Mouse (Mus musculus): Measurements from ENCODE around the gene Gtf2a1l. TPM values are rescaled to one million over a fixed set of nuclear protein-coding genes. Genes with fewer than 3 reads are reported as not detected.

Gtf2a1l gene
- polyA plus RNA-seq, 1 experiment from 2014 or later = not detected

- Histone ChIP-seq H3K4me3 (ENCODE audit: low read length) (no peak overlapping the region), H3K4me2 (replicated peaks; ENCODE audit: low read depth, low read length) (no peak overlapping the region), H3K36me3 (ENCODE audit: control insufficient read depth, insufficient read depth, low read length) (peaks cover 11% of the 10 kb centered on the region; the same call in 1 of the 2 replicates), H3K27me3 (ENCODE audit: control insufficient read depth, insufficient read depth, low read length) (no peaks in the 10 kb centered on the region), H3K4me1 (ENCODE audit: control insufficient read depth, insufficient read depth, low read length) (no peaks in the 10 kb centered on the region), H3K9me3 (ENCODE audit: control insufficient read depth, low read length) (no peaks in the 10 kb centered on the region), H3K27ac (ENCODE audit: low read depth, low read length) (no peak overlapping the region), H3K9ac (ENCODE audit: low read depth, low read length) (no peak overlapping the region)
- no peak for ATAC-seq (ENCODE audit: low FRiP score, low TSS enrichment)
- 88% methylated on average over 7 of the region's 7 CpGs for WGBS
These were observed 23.6 kb upstream of the Gtf2a1l start for GRCm38 (mm10) chr17:88644876-88645275.

GRCm38 (mm10) chr17:88645299-88645698 lies 23.2 kb upstream of the Gtf2a1l start:
- no peak overlapping the region for H3K27ac ChIP-seq (ENCODE audit: low read depth, low read length)
- H3K9me3 ChIP-seq (ENCODE audit: control insufficient read depth, low read length) = no peaks in the 10 kb centered on the region
- H3K9ac ChIP-seq (ENCODE audit: low read depth, low read length) = no peak overlapping the region
- ATAC-seq (ENCODE audit: low FRiP score, low TSS enrichment) = no peak
- no peaks in the 10 kb centered on the region for H3K27me3 ChIP-seq (ENCODE audit: control insufficient read depth, insufficient read depth, low read length)
- H3K4me3 ChIP-seq (ENCODE audit: low read length) = no peak overlapping the region
- 82% methylated on average over 11 of the region's 11 CpGs for WGBS
- H3K4me1 ChIP-seq (ENCODE audit: control insufficient read depth, insufficient read depth, low read length) = no peaks in the 10 kb centered on the region
- H3K4me2 ChIP-seq (replicated peaks; ENCODE audit: low read depth, low read length) = no peak overlapping the region
- H3K36me3 ChIP-seq (ENCODE audit: control insufficient read depth, insufficient read depth, low read length) = peaks cover 11% of the 10 kb centered on the region; the same call in 1 of the 2 replicates

GRCm38 (mm10) chr17:88647149-88647548 lies 21.3 kb upstream of the Gtf2a1l start:
- 97% methylated on average over 3 of the region's 3 CpGs for WGBS
- Histone ChIP-seq H3K9me3 (ENCODE audit: control insufficient read depth, low read length) (no peaks in the 10 kb centered on the region), H3K4me2 (replicated peaks; ENCODE audit: low read depth, low read length) (no peak overlapping the region), H3K27ac (ENCODE audit: low read depth, low read length) (no peak overlapping the region), H3K36me3 (ENCODE audit: control insufficient read depth, insufficient read depth, low read length) (peaks cover 11% of the 10 kb centered on the region; the same call in 1 of the 2 replicates), H3K27me3 (ENCODE audit: control insufficient read depth, insufficient read depth, low read length) (no peaks in the 10 kb centered on the region), H3K4me1 (ENCODE audit: control insufficient read depth, insufficient read depth, low read length) (no peaks in the 10 kb centered on the region), H3K4me3 (ENCODE audit: low read length) (no peak overlapping the region), H3K9ac (ENCODE audit: low read depth, low read length) (no peak overlapping the region)
- ATAC-seq (ENCODE audit: low FRiP score, low TSS enrichment) = no peak

GRCm38 (mm10) chr17:88652010-88652409 lies 16.4 kb upstream of the Gtf2a1l start:
- Histone ChIP-seq H3K4me2 (replicated peaks; ENCODE audit: low read depth, low read length) (no peak overlapping the region), H3K27ac (ENCODE audit: low read depth, low read length) (no peak overlapping the region), H3K4me1 (ENCODE audit: control insufficient read depth, insufficient read depth, low read length) (no peaks in the 10 kb centered on the region), H3K4me3 (ENCODE audit: low read length) (no peak overlapping the region), H3K9me3 (ENCODE audit: control insufficient read depth, low read length) (no peaks in the 10 kb centered on the region), H3K9ac (ENCODE audit: low read depth, low read length) (no peak overlapping the region), H3K27me3 (ENCODE audit: control insufficient read depth, insufficient read depth, low read length) (no peaks in the 10 kb centered on the region), H3K36me3 (ENCODE audit: control insufficient read depth, insufficient read depth, low read length) (no peaks in the 10 kb centered on the region; the same call in 1 of the 2 replicates)
- ATAC-seq (ENCODE audit: low FRiP score, low TSS enrichment) = no peak
- 6% methylated on average over 9 of the region's 9 CpGs for WGBS

GRCm38 (mm10) chr17:88652702-88653374 lies 15.6 kb upstream of the Gtf2a1l start:
- Histone ChIP-seq H3K4me3 (ENCODE audit: low read length) (no peak overlapping the region), H3K4me2 (replicated peaks; ENCODE audit: low read depth, low read length) (peak overlapping the region; percentile 19; the same call in 1 of the 2 replicates), H3K4me1 (ENCODE audit: control insufficient read depth, insufficient read depth, low read length) (no peaks in the 10 kb centered on the region), H3K36me3 (ENCODE audit: control insufficient read depth, insufficient read depth, low read length) (no peaks in the 10 kb centered on the region; the same call in 1 of the 2 replicates), H3K9ac (ENCODE audit: low read depth, low read length) (no peak overlapping the region), H3K9me3 (ENCODE audit: control insufficient read depth, low read length) (no peaks in the 10 kb centered on the region), H3K27me3 (ENCODE audit: control insufficient read depth, insufficient read depth, low read length) (no peaks in the 10 kb centered on the region), H3K27ac (ENCODE audit: low read depth, low read length) (no peak overlapping the region)
- ATAC-seq (ENCODE audit: low FRiP score, low TSS enrichment) = peak; percentile 73
- 17% methylated on average over 21 of the region's 21 CpGs for WGBS

- ATAC-seq (ENCODE audit: low FRiP score, low TSS enrichment) = no peak
- Histone ChIP-seq H3K27ac (ENCODE audit: low read depth, low read length) (no peak overlapping the region), H3K27me3 (ENCODE audit: control insufficient read depth, insufficient read depth, low read length) (no peaks in the 10 kb centered on the region), H3K4me3 (ENCODE audit: low read length) (no peak overlapping the region), H3K4me1 (ENCODE audit: control insufficient read depth, insufficient read depth, low read length) (no peaks in the 10 kb centered on the region), H3K36me3 (ENCODE audit: control insufficient read depth, insufficient read depth, low read length) (no peaks in the 10 kb centered on the region; the same call in 1 of the 2 replicates), H3K9me3 (ENCODE audit: control insufficient read depth, low read length) (no peaks in the 10 kb centered on the region), H3K4me2 (replicated peaks; ENCODE audit: low read depth, low read length) (no peak overlapping the region), H3K9ac (ENCODE audit: low read depth, low read length) (no peak overlapping the region)
- 82% methylated on average over 4 of the region's 4 CpGs for WGBS
These were observed 15.1 kb upstream of the Gtf2a1l start for GRCm38 (mm10) chr17:88653375-88653769.

GRCm38 (mm10) chr17:88658510-88658909 lies 9.9 kb upstream of the Gtf2a1l start:
- no peaks in the 10 kb centered on the region for H3K4me1 ChIP-seq (ENCODE audit: control insufficient read depth, insufficient read depth, low read length)
- no peak overlapping the region for H3K4me2 ChIP-seq (replicated peaks; ENCODE audit: low read depth, low read length)
- H3K27ac ChIP-seq (ENCODE audit: low read depth, low read length) = no peak overlapping the region
- ATAC-seq (ENCODE audit: low FRiP score, low TSS enrichment) = no peak
- no peak overlapping the region for H3K4me3 ChIP-seq (ENCODE audit: low read length)
- WGBS = 77% methylated on average over 6 of the region's 6 CpGs
- H3K27me3 ChIP-seq (ENCODE audit: control insufficient read depth, insufficient read depth, low read length) = no peaks in the 10 kb centered on the region
- no peaks in the 10 kb centered on the region for H3K36me3 ChIP-seq (ENCODE audit: control insufficient read depth, insufficient read depth, low read length)
- no peak overlapping the region for H3K9ac ChIP-seq (ENCODE audit: low read depth, low read length)
- H3K9me3 ChIP-seq (ENCODE audit: control insufficient read depth, low read length) = no peaks in the 10 kb centered on the region

- 56% methylated on average over 2 of the region's 2 CpGs for WGBS
- Histone ChIP-seq H3K4me1 (ENCODE audit: control insufficient read depth, insufficient read depth, low read length) (no peaks in the 10 kb centered on the region), H3K4me2 (replicated peaks; ENCODE audit: low read depth, low read length) (no peak overlapping the region), H3K36me3 (ENCODE audit: control insufficient read depth, insufficient read depth, low read length) (no peaks in the 10 kb centered on the region), H3K4me3 (ENCODE audit: low read length) (no peak overlapping the region), H3K9me3 (ENCODE audit: control insufficient read depth, low read length) (no peaks in the 10 kb centered on the region), H3K27ac (ENCODE audit: low read depth, low read length) (no peak overlapping the region), H3K9ac (ENCODE audit: low read depth, low read length) (no peak overlapping the region), H3K27me3 (ENCODE audit: control insufficient read depth, insufficient read depth, low read length) (no peaks in the 10 kb centered on the region)
- no peak; the same call in 1 of the 2 replicates for ATAC-seq (ENCODE audit: low FRiP score, low TSS enrichment)
These were observed 2.4 kb upstream of the Gtf2a1l start for GRCm38 (mm10) chr17:88666076-88666475.

GRCm38 (mm10) chr17:88669921-88670320 lies 1.5 kb downstream of the Gtf2a1l start:
- Histone ChIP-seq H3K9me3 (ENCODE audit: control insufficient read depth, low read length) (no peaks in the 10 kb centered on the region), H3K27ac (ENCODE audit: low read depth, low read length) (no peak overlapping the region), H3K4me2 (replicated peaks; ENCODE audit: low read depth, low read length) (no peak overlapping the region), H3K27me3 (ENCODE audit: control insufficient read depth, insufficient read depth, low read length) (no peaks in the 10 kb centered on the region), H3K4me3 (ENCODE audit: low read length) (no peak overlapping the region), H3K9ac (ENCODE audit: low read depth, low read length) (no peak overlapping the region), H3K36me3 (ENCODE audit: control insufficient read depth, insufficient read depth, low read length) (no peaks in the 10 kb centered on the region), H3K4me1 (ENCODE audit: control insufficient read depth, insufficient read depth, low read length) (no peaks in the 10 kb centered on the region)
- WGBS = 85% methylated on average over 2 of the region's 2 CpGs
- ATAC-seq (ENCODE audit: low FRiP score, low TSS enrichment) = no peak
